Mouse (Mus musculus) E14TG2a.4 (cell line): ENCODE data around the gene Endog.
"Not testable (repeated sequence)": the region's sequence is repeated elsewhere in the genome, so short reads cannot be mapped to it uniquely, and the experiment has no call there.

ENCODE experiments used
- CTCF ChIP-seq: conservative IDR thresholded peaks from 2 replicates; pipeline ENCODE4 v1.5.1; 2014; ENCODE audit warnings: low read length
- NANOG ChIP-seq: IDR thresholded peaks from 2 replicates; pipeline ENCODE4 v1.6.1; 2014; ENCODE audit warnings: borderline replicate concordance, low read length, mixed read lengths
- POU5F1 ChIP-seq: IDR thresholded peaks from 2 replicates; pipeline ENCODE4 v1.6.1; 2014; ENCODE audit warnings: low read length, borderline replicate concordance

DNA sequence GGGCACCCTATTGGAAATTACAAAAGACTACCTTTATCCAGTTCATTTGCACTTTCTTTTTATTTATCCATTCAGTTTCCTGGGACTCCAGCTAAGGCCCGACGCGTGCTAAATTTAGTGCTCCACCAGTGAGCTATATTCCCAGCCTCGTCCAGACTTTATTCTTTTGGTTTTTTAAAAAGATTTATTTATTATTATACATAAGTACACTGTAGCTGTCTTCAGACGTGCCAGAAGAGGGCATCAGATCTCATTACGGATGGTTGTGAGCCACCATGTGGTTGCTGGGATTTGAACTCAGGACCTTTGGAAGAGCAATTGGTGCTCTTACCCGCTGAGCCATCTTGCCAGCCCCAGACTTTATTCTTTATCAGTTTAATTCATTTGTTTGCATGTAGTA lies 7.4 kb downstream of the Endog start:
- not testable (repeated sequence) for TF ChIP-seq POU5F1, CTCF, NANOG
